Mouse (Mus musculus): ENCODE measurements around the gene Nono. TPM values are rescaled to one million over a fixed set of nuclear protein-coding genes. Genes with fewer than 3 reads are reported as not detected.
A peak's percentile ranks its signal among the peaks of the same experiment; 100 is the strongest.

The Nono gene
- polyA plus RNA-seq, 1 experiment from 2014 or later = 363 TPM

GRCm38 (mm10) chrX:101418946-101419724, 10.0 kb upstream of the Nono start:
- Histone ChIP-seq H3K36me3 (ENCODE audit: control insufficient read depth, insufficient read depth, low read length) (peaks cover 22% of the 10 kb centered on the region), H3K4me3 (ENCODE audit: low read depth, low read length) (peak overlapping the region; percentile 54), H3K9me3 (ENCODE audit: control insufficient read depth, low read length) (no peaks in the 10 kb centered on the region), H3K27me3 (replicated peaks; ENCODE audit: control insufficient read depth, insufficient read depth, low read length) (no peaks in the 10 kb centered on the region), H3K27ac (ENCODE audit: low read depth) (peak overlapping the region; percentile 12; the same call in 1 of the 2 replicates), H3K9ac (ENCODE audit: low read length) (peak overlapping the region; percentile 56), H3K4me2 (ENCODE audit: low read length) (peak overlapping the region; percentile 61), H3K4me1 (replicated peaks; ENCODE audit: control insufficient read depth, insufficient read depth, low read length) (no peaks in the 10 kb centered on the region)
- ATAC-seq (replicated peaks; ENCODE audit: low FRiP score, low TSS enrichment, low read depth) (no peak; the same call in 1 of the 2 replicates), DNase-seq (ENCODE audit: low spot score) (peak; percentile 55)
- 21% methylated on average over 30 of the region's 36 CpGs for WGBS

- Histone ChIP-seq H3K27ac (ENCODE audit: low read depth) (peak overlapping the region; percentile 33), H3K4me1 (replicated peaks; ENCODE audit: control insufficient read depth, insufficient read depth, low read length) (no peaks in the 10 kb centered on the region), H3K9ac (ENCODE audit: low read length) (peak overlapping the region; percentile 56), H3K4me3 (ENCODE audit: low read depth, low read length) (peak overlapping the region; percentile 54), H3K4me2 (ENCODE audit: low read length) (peak overlapping the region; percentile 53), H3K9me3 (ENCODE audit: control insufficient read depth, low read length) (no peaks in the 10 kb centered on the region), H3K27me3 (replicated peaks; ENCODE audit: control insufficient read depth, insufficient read depth, low read length) (no peaks in the 10 kb centered on the region), H3K36me3 (ENCODE audit: control insufficient read depth, insufficient read depth, low read length) (peaks cover 14% of the 10 kb centered on the region)
- ATAC-seq (replicated peaks; ENCODE audit: low FRiP score, low TSS enrichment, low read depth) (peak; percentile 96), DNase-seq (ENCODE audit: low spot score) (peak; percentile 90)
- WGBS = 13% methylated on average over 45 of the region's 54 CpGs
These were observed 9.1 kb upstream of the Nono start for GRCm38 (mm10) chrX:101419725-101420699.

GRCm38 (mm10) chrX:101420700-101421095, 8.4 kb upstream of the Nono start, which contains the start of gene Zmym3:
Gene Zmym3, minus strand, starts transcription at chrX:101420849.
- H3K4me1 ChIP-seq (replicated peaks; ENCODE audit: control insufficient read depth, insufficient read depth, low read length) = no peaks in the 10 kb centered on the region
- H3K36me3 ChIP-seq (ENCODE audit: control insufficient read depth, insufficient read depth, low read length) = peaks cover 9% of the 10 kb centered on the region; the same call in 1 of the 2 replicates
- ATAC-seq (replicated peaks; ENCODE audit: low FRiP score, low TSS enrichment, low read depth) (no peak), DNase-seq (ENCODE audit: low spot score) (no peak)
- H3K4me3 ChIP-seq (ENCODE audit: low read depth, low read length) = peak within 1 kb of the TSS; percentile 54
- H3K4me2 ChIP-seq (ENCODE audit: low read length) = peak within 1 kb of the TSS; percentile 53
- H3K27me3 ChIP-seq (replicated peaks; ENCODE audit: control insufficient read depth, insufficient read depth, low read length) = no peaks in the 10 kb centered on the region
- peak within 1 kb of the TSS; percentile 56 for H3K9ac ChIP-seq (ENCODE audit: low read length)
- 24% methylated on average over 4 of the region's 4 CpGs for WGBS
- no peaks in the 10 kb centered on the region for H3K9me3 ChIP-seq (ENCODE audit: control insufficient read depth, low read length)
- H3K27ac ChIP-seq (ENCODE audit: low read depth) = peak within 1 kb of the TSS; percentile 33

GRCm38 (mm10) chrX:101423462-101423861, 5.7 kb upstream of the Nono start:
- Histone ChIP-seq H3K27me3 (replicated peaks; ENCODE audit: control insufficient read depth, insufficient read depth, low read length) (0 out of 2 replicates have a peak, but pooled peaks cover 3% of the 10 kb centered on the region), H3K27ac (ENCODE audit: low read depth) (no peak overlapping the region), H3K36me3 (ENCODE audit: control insufficient read depth, insufficient read depth, low read length) (no peaks in the 10 kb centered on the region), H3K9ac (ENCODE audit: low read length) (no peak overlapping the region), H3K9me3 (ENCODE audit: control insufficient read depth, low read length) (no peaks in the 10 kb centered on the region), H3K4me2 (ENCODE audit: low read length) (no peak overlapping the region), H3K4me1 (replicated peaks; ENCODE audit: control insufficient read depth, insufficient read depth, low read length) (no peaks in the 10 kb centered on the region), H3K4me3 (ENCODE audit: low read depth, low read length) (no peak overlapping the region)
- DNase-seq (ENCODE audit: low spot score) = no peak
- no peak for ATAC-seq (replicated peaks; ENCODE audit: low FRiP score, low TSS enrichment, low read depth)
- WGBS = 61% methylated on average over 2 of the region's 2 CpGs

- 15% methylated on average over 1 of the region's 1 CpGs for WGBS
- ATAC-seq (replicated peaks; ENCODE audit: low FRiP score, low TSS enrichment, low read depth) = no peak
- no peak overlapping the region for H3K4me2 ChIP-seq (ENCODE audit: low read length)
- peaks cover 8% of the 10 kb centered on the region; the same call in 1 of the 2 replicates for H3K36me3 ChIP-seq (ENCODE audit: control insufficient read depth, insufficient read depth, low read length)
- no peaks in the 10 kb centered on the region for H3K9me3 ChIP-seq (ENCODE audit: control insufficient read depth, low read length)
- H3K4me1 ChIP-seq (replicated peaks; ENCODE audit: control insufficient read depth, insufficient read depth, low read length) = no peaks in the 10 kb centered on the region
- H3K27me3 ChIP-seq (replicated peaks; ENCODE audit: control insufficient read depth, insufficient read depth, low read length) = peaks cover 5% of the 10 kb centered on the region; the same call in 1 of the 2 replicates
- H3K4me3 ChIP-seq (ENCODE audit: low read depth, low read length) = no peak overlapping the region
- H3K9ac ChIP-seq (ENCODE audit: low read length) = no peak overlapping the region
- DNase-seq (ENCODE audit: low spot score) = no peak
- no peak overlapping the region for H3K27ac ChIP-seq (ENCODE audit: low read depth)
These were observed 1.3 kb upstream of the Nono start for GRCm38 (mm10) chrX:101427774-101428173.

- Histone ChIP-seq H3K9ac (ENCODE audit: low read length) (peak overlapping the region; percentile 42), H3K9me3 (ENCODE audit: control insufficient read depth, low read length) (no peaks in the 10 kb centered on the region), H3K4me3 (ENCODE audit: low read depth, low read length) (peak overlapping the region; percentile 46), H3K27ac (ENCODE audit: low read depth) (peak overlapping the region; percentile 95), H3K36me3 (ENCODE audit: control insufficient read depth, insufficient read depth, low read length) (peaks cover 14% of the 10 kb centered on the region; the same call in 1 of the 2 replicates), H3K4me1 (replicated peaks; ENCODE audit: control insufficient read depth, insufficient read depth, low read length) (no peaks in the 10 kb centered on the region), H3K4me2 (ENCODE audit: low read length) (peak overlapping the region; percentile 48), H3K27me3 (replicated peaks; ENCODE audit: control insufficient read depth, insufficient read depth, low read length) (peaks cover 5% of the 10 kb centered on the region; the same call in 1 of the 2 replicates)
- WGBS = 23% methylated on average over 7 of the region's 7 CpGs
- DNase-seq (ENCODE audit: low spot score) (no peak), ATAC-seq (replicated peaks; ENCODE audit: low FRiP score, low TSS enrichment, low read depth) (no peak)
These were observed 355 bp upstream of the Nono start for GRCm38 (mm10) chrX:101428785-101429141.

GRCm38 (mm10) chrX:101429976-101430375, 858 bp downstream of the Nono start:
- H3K4me1 ChIP-seq (replicated peaks; ENCODE audit: control insufficient read depth, insufficient read depth, low read length) = no peaks in the 10 kb centered on the region
- peak overlapping the region; percentile 95 for H3K27ac ChIP-seq (ENCODE audit: low read depth)
- WGBS = 22% methylated on average over 14 of the region's 14 CpGs
- peak overlapping the region; percentile 46 for H3K4me3 ChIP-seq (ENCODE audit: low read depth, low read length)
- H3K27me3 ChIP-seq (replicated peaks; ENCODE audit: control insufficient read depth, insufficient read depth, low read length) = peaks cover 5% of the 10 kb centered on the region; the same call in 1 of the 2 replicates
- no peaks in the 10 kb centered on the region for H3K9me3 ChIP-seq (ENCODE audit: control insufficient read depth, low read length)
- ATAC-seq (replicated peaks; ENCODE audit: low FRiP score, low TSS enrichment, low read depth) = peak; percentile 45
- no peak for DNase-seq (ENCODE audit: low spot score)
- peak overlapping the region; percentile 58 for H3K4me2 ChIP-seq (ENCODE audit: low read length)
- peak overlapping the region; percentile 93 for H3K9ac ChIP-seq (ENCODE audit: low read length)
- peaks cover 14% of the 10 kb centered on the region; the same call in 1 of the 2 replicates for H3K36me3 ChIP-seq (ENCODE audit: control insufficient read depth, insufficient read depth, low read length)

GRCm38 (mm10) chrX:101448886-101449475, 19.9 kb downstream of the Nono start, which contains the start of gene Itgb1bp2:
Gene Itgb1bp2, plus strand, starts transcription at chrX:101449088.
- no peaks in the 10 kb centered on the region for H3K4me1 ChIP-seq (replicated peaks; ENCODE audit: control insufficient read depth, insufficient read depth, low read length)
- WGBS = 66% methylated on average over 4 of the region's 4 CpGs
- no peaks in the 10 kb centered on the region for H3K9me3 ChIP-seq (ENCODE audit: control insufficient read depth, low read length)
- peaks cover 53% of the 10 kb centered on the region for H3K36me3 ChIP-seq (ENCODE audit: control insufficient read depth, insufficient read depth, low read length)
- no peak for DNase-seq (ENCODE audit: low spot score)
- no peak for ATAC-seq (replicated peaks; ENCODE audit: low FRiP score, low TSS enrichment, low read depth)
- no peak within 1 kb of the TSS for H3K4me3 ChIP-seq (ENCODE audit: low read depth, low read length)
- H3K4me2 ChIP-seq (ENCODE audit: low read length) = no peak within 1 kb of the TSS
- 0 out of 2 replicates have a peak, but pooled peaks cover 7% of the 10 kb centered on the region for H3K27me3 ChIP-seq (replicated peaks; ENCODE audit: control insufficient read depth, insufficient read depth, low read length)
- no peak within 1 kb of the TSS for H3K9ac ChIP-seq (ENCODE audit: low read length)
- H3K27ac ChIP-seq (ENCODE audit: low read depth) = no peak within 1 kb of the TSS
